ENCODE assay signal across 15 mouse cellular contexts in the genomic region with DNA sequence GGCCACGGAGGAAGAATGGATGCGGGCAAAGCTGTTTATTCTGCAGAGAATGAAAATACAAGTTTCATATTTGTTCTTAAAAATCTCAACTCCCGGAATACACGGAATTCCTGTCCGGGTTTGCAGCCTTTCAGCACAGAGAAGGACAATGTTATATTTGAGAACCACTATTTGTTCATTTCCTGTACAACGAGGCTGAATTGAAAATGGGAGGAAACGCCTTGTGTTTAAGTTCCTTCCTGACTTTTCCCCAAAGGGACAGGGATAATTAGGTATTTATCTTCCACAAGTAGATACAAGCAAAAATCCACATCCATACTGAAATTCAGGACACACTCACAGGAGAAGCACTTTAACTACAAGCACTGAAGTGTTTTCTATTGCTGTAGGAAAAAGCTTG. TPM values are rescaled to one million over a fixed set of nuclear protein-coding genes. Genes with fewer than 3 reads are reported as not detected.
DNase-seq lines count a peak whose midpoint lies in the region; ATAC-seq and TF ChIP-seq lines count a peak whose summit lies in the region.
"Had no signal": no experiment of that assay in that cellular context is flagged by ENCODE, and none has a peak within 500 bp of the region (broad histone marks: within the 10 kb centered on the region; RNA-seq: fewer than 3 reads in every experiment).

No protein-coding gene starts in this region.

- no peak overlapping the region for H3K4me2 ChIP-seq in stomach, embryonic 15.5 days
- no peak overlapping the region for H3K4me2 ChIP-seq in stomach, postnatal 0 days (replicated peaks; ENCODE audit: low read depth)
- H3K4me2 ChIP-seq in intestine, postnatal 0 days (replicated peaks; ENCODE audit: low read depth), result no peak overlapping the region
- H3K4me2 ChIP-seq: hindbrain, embryonic 14.5 days; limb, embryonic 15.5 days; neural tube, embryonic 13.5 days had no signal

- no peaks in the 10 kb centered on the region for H3K4me1 ChIP-seq in stomach, embryonic 15.5 days
- no peaks in the 10 kb centered on the region for H3K4me1 ChIP-seq in stomach, postnatal 0 days (replicated peaks; ENCODE audit: control insufficient read depth, insufficient read depth)
- H3K4me1 ChIP-seq in kidney, adult 2 months (ENCODE audit: control insufficient read depth, insufficient read depth, low read length), result no peaks in the 10 kb centered on the region
- H3K4me1 ChIP-seq in hindbrain, embryonic 10.5 days (replicated peaks), result peaks cover 6% of the 10 kb centered on the region; the same call in 1 of the 2 replicates
- no peaks in the 10 kb centered on the region for H3K4me1 ChIP-seq in intestine, postnatal 0 days (replicated peaks; ENCODE audit: control insufficient read depth, insufficient read depth, low read length)
- H3K4me1 ChIP-seq: limb, embryonic 15.5 days; neural tube, embryonic 13.5 days had no signal

- no peaks in the 10 kb centered on the region for H3K27me3 ChIP-seq in stomach, embryonic 15.5 days (replicated peaks)
- no peaks in the 10 kb centered on the region for H3K27me3 ChIP-seq in stomach, postnatal 0 days (ENCODE audit: control insufficient read depth, insufficient read depth, low read length)
- H3K27me3 ChIP-seq in kidney, adult 2 months (replicated peaks; ENCODE audit: control insufficient read depth, insufficient read depth, low read length), result no peaks in the 10 kb centered on the region
- H3K27me3 ChIP-seq in hindbrain, embryonic 10.5 days (ENCODE audit: insufficient read depth, poor library complexity, severe bottlenecking), result no peaks in the 10 kb centered on the region
- H3K27me3 ChIP-seq in intestine, postnatal 0 days (replicated peaks; ENCODE audit: control insufficient read depth, insufficient read depth, low read length), result no peaks in the 10 kb centered on the region
- H3K27me3 ChIP-seq: limb, embryonic 15.5 days; neural tube, embryonic 13.5 days had no signal

- TF ChIP-seq EP300 in stomach, postnatal 0 days (optimal IDR thresholded peaks at IDR 0.05), result no peak

- no peaks in the 10 kb centered on the region for H3K9me3 ChIP-seq in stomach, embryonic 15.5 days
- H3K9me3 ChIP-seq in stomach, postnatal 0 days (ENCODE audit: control insufficient read depth, low read length), result no peaks in the 10 kb centered on the region
- no peaks in the 10 kb centered on the region for H3K9me3 ChIP-seq in hindbrain, embryonic 10.5 days
- no peaks in the 10 kb centered on the region for H3K9me3 ChIP-seq in intestine, postnatal 0 days (ENCODE audit: control insufficient read depth)
- H3K9me3 ChIP-seq: limb, embryonic 15.5 days; neural tube, embryonic 13.5 days had no signal

- no peaks in the 10 kb centered on the region for H3K36me3 ChIP-seq in stomach, embryonic 15.5 days
- H3K36me3 ChIP-seq in stomach, postnatal 0 days (ENCODE audit: control insufficient read depth, insufficient read depth, low read length), result no peaks in the 10 kb centered on the region
- no peaks in the 10 kb centered on the region for H3K36me3 ChIP-seq in kidney, adult 2 months (ENCODE audit: control insufficient read depth, insufficient read depth, low read length)
- no peaks in the 10 kb centered on the region for H3K36me3 ChIP-seq in hindbrain, embryonic 10.5 days
- no peaks in the 10 kb centered on the region for H3K36me3 ChIP-seq in intestine, postnatal 0 days (ENCODE audit: control insufficient read depth, insufficient read depth)
- H3K36me3 ChIP-seq: limb, embryonic 15.5 days; neural tube, embryonic 13.5 days had no signal

- no peak for TF ChIP-seq CTCF in stomach, postnatal 0 days (IDR thresholded peaks at IDR 0.05; ENCODE audit: low read depth)
- no peak for TF ChIP-seq CTCF in kidney, adult 2 months (conservative IDR thresholded peaks at IDR 0.05; ENCODE audit: insufficient read depth, insufficient read length, low read depth, low read length)
- TF ChIP-seq CTCF in intestine, postnatal 0 days (IDR thresholded peaks at IDR 0.05; ENCODE audit: low read depth), result no peak

- TF ChIP-seq POLR2A in kidney, adult 2 months (IDR thresholded peaks at IDR 0.05; ENCODE audit: low read depth, low read length), result no peak

- peak; percentile 15 to 32 for DNase-seq in heart, adult 18-20 months
- DNase-seq in heart, postnatal 4 days, result no peak
- DNase-seq in stomach, postnatal 0 days (ENCODE audit: low spot score), result no peak
- DNase-seq in kidney, adult 2 months, result peak; percentile 53
- no peak for DNase-seq in hindbrain, embryonic 10.5 days (ENCODE audit: low spot score)
- DNase-seq in layer of hippocampus, adult 9-10 months (ENCODE audit: low spot score), result no peak
- DNase-seq: cerebellum, adult 2 months; gastrocnemius, postnatal 14 days; thymus, postnatal 4 days had no signal

- no peak overlapping the region for H3K4me3 ChIP-seq in stomach, embryonic 15.5 days (replicated peaks)
- H3K4me3 ChIP-seq in stomach, postnatal 0 days (ENCODE audit: low read depth, low read length), result no peak overlapping the region
- no peak overlapping the region for H3K4me3 ChIP-seq in kidney, adult 2 months (ENCODE audit: insufficient read depth, low read depth, low read length)
- H3K4me3 ChIP-seq in hindbrain, embryonic 10.5 days, result no peak overlapping the region
- no peak overlapping the region for H3K4me3 ChIP-seq in intestine, postnatal 0 days (ENCODE audit: low read depth, low read length)
- H3K4me3 ChIP-seq: erythroblast, embryonic 14.5 days; limb, embryonic 15.5 days; neural tube, embryonic 13.5 days had no signal

- H3K27ac ChIP-seq in stomach, embryonic 15.5 days, result peak overlapping the region; percentile 18; the same call in 1 of the 2 replicates
- no peak overlapping the region for H3K27ac ChIP-seq in stomach, postnatal 0 days (replicated peaks)
- H3K27ac ChIP-seq in kidney, adult 2 months (ENCODE audit: insufficient read depth, low read depth, low read length), result peak overlapping the region; percentile 86
- H3K27ac ChIP-seq in hindbrain, embryonic 10.5 days, result no peak overlapping the region
- H3K27ac ChIP-seq in intestine, postnatal 0 days (ENCODE audit: low read depth, low read length), result no peak overlapping the region
- H3K27ac ChIP-seq: hindbrain, embryonic 14.5 days; limb, embryonic 15.5 days; neural tube, embryonic 13.5 days had no signal

- H3K9ac ChIP-seq in stomach, embryonic 15.5 days, result no peak overlapping the region
- H3K9ac ChIP-seq in stomach, postnatal 0 days (ENCODE audit: low read length), result no peak overlapping the region
- no peak overlapping the region for H3K9ac ChIP-seq in intestine, postnatal 0 days (ENCODE audit: low read depth, low read length)
- H3K9ac ChIP-seq: hindbrain, embryonic 14.5 days; limb, embryonic 15.5 days; neural tube, embryonic 13.5 days had no signal

- ATAC-seq in stomach, embryonic 15.5 days (ENCODE audit: insufficient read depth, low FRiP score, low read depth), result no peak
- ATAC-seq in stomach, postnatal 0 days (ENCODE audit: low FRiP score, low TSS enrichment), result no peak
- ATAC-seq in intestine, postnatal 0 days, result no peak

- 55% methylated on average over 7 of the region's 7 CpGs for WGBS in stomach, embryonic 15.5 days
- WGBS in stomach, postnatal 0 days, result 41% methylated on average over 7 of the region's 7 CpGs
- 56% methylated on average over 7 of the region's 7 CpGs for WGBS in kidney, adult 2 months
- 64% methylated on average over 7 of the region's 7 CpGs for WGBS in hindbrain, embryonic 10.5 days
- WGBS in intestine, postnatal 0 days, result 67% methylated on average over 7 of the region's 7 CpGs

RNA-seq across cellular contexts. Expression of a gene that starts 31.4 kb away (rescaled TPM):
- 10 to 100 TPM; 12.3 to 12.9 TPM for total RNA-seq in heart, adult 18-20 months (2021)
- 10 to 100 TPM; 31.0 to 33.2 TPM for total RNA-seq in heart, postnatal 4 days (2021)
- polyA plus RNA-seq in stomach, embryonic 15.5 days (2015; fragmentation: Nextera tagmentation; extraction: Ambion mirVana), result 4.5 and 5.2 TPM in 2 replicates
- polyA plus RNA-seq in stomach, postnatal 0 days (2015; fragmentation: Nextera tagmentation; extraction: Ambion mirVana), result 3.9 and 4.0 TPM in 2 replicates
- 17.0 and 18.7 TPM in 2 replicates for polyA plus RNA-seq in kidney, adult 2 months (2012; rRNA removed)
- polyA plus RNA-seq in hindbrain, embryonic 10.5 days (2016; fragmentation: Nextera tagmentation; extraction: Ambion mirVana), result 6.6 and 7.9 TPM in 2 replicates
- polyA plus RNA-seq in intestine, postnatal 0 days (2015; fragmentation: Nextera tagmentation; extraction: Ambion mirVana), result 5.1 and 5.5 TPM in 2 replicates

RNA-seq across cellular contexts. Expression of a gene that starts 41.8 kb away (rescaled TPM):
- 10 to 100 TPM in 1 of 2 experiments, 1 to 10 TPM in 1; 7.9 to 10.3 TPM for total RNA-seq in heart, adult 18-20 months (2021)
- 1 to 10 TPM; 6.5 to 8.1 TPM for total RNA-seq in heart, postnatal 4 days (2021)
- 19.2 and 20.8 TPM in 2 replicates for polyA plus RNA-seq in stomach, embryonic 15.5 days (2015; fragmentation: Nextera tagmentation; extraction: Ambion mirVana)
- polyA plus RNA-seq in stomach, postnatal 0 days (2015; fragmentation: Nextera tagmentation; extraction: Ambion mirVana), result 14.8 and 15.0 TPM in 2 replicates
- 7.7 and 9.6 TPM in 2 replicates for polyA plus RNA-seq in kidney, adult 2 months (2012; rRNA removed)
- 19.9 and 22.9 TPM in 2 replicates for polyA plus RNA-seq in hindbrain, embryonic 10.5 days (2016; fragmentation: Nextera tagmentation; extraction: Ambion mirVana)
- polyA plus RNA-seq in intestine, postnatal 0 days (2015; fragmentation: Nextera tagmentation; extraction: Ambion mirVana), result 9.5 and 10.2 TPM in 2 replicates

Comparison
In these comparisons a context has a peak if more than half of its experiments do, and no peak if none do; other contexts are left out.
1. DNase-seq: peak in heart, adult 18-20 months (2 of 2) and kidney, adult 2 months (single experiment); none in heart, postnatal 4 days (single experiment), stomach, postnatal 0 days (single experiment), hindbrain, embryonic 10.5 days (single experiment) and layer of hippocampus, adult 9-10 months (single experiment).
2. H3K27ac ChIP-seq: peak in stomach, embryonic 15.5 days (single experiment) and kidney, adult 2 months (single experiment); none in stomach, postnatal 0 days (single experiment), hindbrain, embryonic 10.5 days (single experiment) and intestine, postnatal 0 days (single experiment).